Mouse (Mus musculus) neutrophil, adult 59 days (primary cell): Measurements from ENCODE around the gene Ebna1bp2. TPM values are rescaled to one million over a fixed set of nuclear protein-coding genes. Genes with fewer than 3 reads are reported as not detected.

Source experiments
- total RNA-seq, 2 experiments: library from RNA; stranded (reverse); gene quantifications; 1 replicate in 1 of 2; 2 replicates in 1 of 2; pipeline ENCODE4 v1.2.4; 2023

Ebna1bp2 gene
- total RNA-seq, result 10 to 100 TPM; 42.1 to 46.5 TPM

DNA sequence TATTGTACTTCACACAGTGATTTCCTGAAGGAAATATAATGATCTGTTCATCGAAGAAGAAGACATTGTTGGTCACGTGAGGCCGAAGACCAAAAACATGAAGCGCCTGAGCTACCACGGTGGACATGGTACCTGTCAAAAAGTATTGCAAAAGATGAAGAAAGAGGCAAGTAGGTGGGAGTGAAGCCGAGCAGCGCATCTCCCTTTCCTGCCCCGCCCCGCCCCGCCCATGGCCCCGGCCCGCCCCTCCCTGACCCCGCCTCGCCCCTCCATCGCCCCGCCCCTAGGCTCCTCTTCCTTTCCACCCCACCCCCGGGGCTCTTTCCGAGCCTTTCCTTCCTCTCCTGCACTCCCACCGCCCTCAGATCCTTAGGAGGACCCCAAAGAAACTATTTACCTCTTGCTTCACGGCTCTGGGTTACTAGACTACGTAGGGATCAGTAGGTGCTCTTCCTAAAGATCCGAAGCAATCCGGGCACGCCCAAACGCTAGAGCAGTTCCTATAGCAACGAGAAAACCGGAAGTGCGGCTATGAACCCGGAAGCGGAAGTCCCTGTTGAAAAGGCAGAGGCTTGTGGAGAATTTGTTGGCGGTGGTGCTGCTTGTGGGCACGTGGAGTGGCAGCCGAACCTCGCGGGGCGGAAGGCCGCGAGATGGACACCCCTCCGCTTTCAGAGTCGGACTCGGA is at the start of gene Ebna1bp2, which contains the start of gene Cfap57:
Gene Ebna1bp2 (plus strand): TSS at position 521 of the 688 bp plus-strand sequence.
Gene Cfap57 (minus strand): TSS at position 499 of the 688 bp plus-strand sequence.

DNA sequence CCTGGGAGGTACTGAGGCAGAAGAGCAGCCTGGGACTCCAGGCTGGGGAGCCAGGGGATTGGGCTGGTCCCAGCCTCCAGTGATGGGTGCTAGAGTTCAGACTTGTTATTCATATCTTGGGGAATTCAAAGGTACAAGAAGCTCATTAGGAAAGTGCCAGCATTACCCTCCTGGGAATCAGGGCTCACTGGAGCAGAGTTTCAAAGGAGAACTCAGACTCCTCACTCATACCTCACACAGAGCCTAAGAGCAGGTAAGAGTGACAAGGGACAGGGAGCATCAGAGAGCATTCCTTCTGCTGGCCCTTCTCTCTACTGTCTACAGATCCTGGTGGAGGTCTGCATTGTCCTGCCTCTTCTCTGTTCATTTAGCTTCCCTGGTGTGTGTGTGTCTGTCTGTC is 38.1 kb downstream of the Ebna1bp2 start, which contains the start of gene Olfr62:
Gene Olfr62 (plus strand): TSS at position 301 of the 400 bp plus-strand sequence.

Other genes with a start within 250 kb of the Ebna1bp2 start
- 10 to 100 TPM; 55.4 to 57.5 TPM for gene Szt2, start 211.5 kb upstream of the Ebna1bp2 start, total RNA-seq
- 10 to 100 TPM; 73.2 to 77.9 TPM for gene Med8, start 211.5 kb upstream of the Ebna1bp2 start, total RNA-seq
- gene Elovl1, start 192.7 kb upstream of the Ebna1bp2 start, total RNA-seq, result 10 to 100 TPM; 80.1 to 91.1 TPM
- gene Cdc20, start 183.4 kb upstream of the Ebna1bp2 start, total RNA-seq, result 10 to 100 TPM; 61.8 to 67.5 TPM
- gene Mpl, start 163.3 kb upstream of the Ebna1bp2 start, total RNA-seq, result under 1 TPM; 0.58 to 0.77 TPM
- gene Tie1, start 130.7 kb upstream of the Ebna1bp2 start, total RNA-seq, result 1 to 10 TPM; 2.9 to 3.3 TPM
- gene 2610528J11Rik, start 93.8 kb upstream of the Ebna1bp2 start, total RNA-seq, result not detected
- not detected for gene Tmem125, start 76.8 kb upstream of the Ebna1bp2 start, total RNA-seq
- gene Cfap57, start within 50 bp of the Ebna1bp2 start, total RNA-seq, result 1 to 10 TPM; 2.1 to 3.0 TPM
- not detected for gene Olfr62, start 38.2 kb downstream of the Ebna1bp2 start, total RNA-seq
- gene Olfr1342, start 72.0 kb downstream of the Ebna1bp2 start, total RNA-seq, result not detected
- gene Olfr1341, start 82.7 kb downstream of the Ebna1bp2 start, total RNA-seq, result not detected
- gene Olfr1340, start 99.3 kb downstream of the Ebna1bp2 start, total RNA-seq, result not detected
- not detected for gene Olfr1339, start 111.4 kb downstream of the Ebna1bp2 start, total RNA-seq
- not detected for gene Olfr1338, start 137.9 kb downstream of the Ebna1bp2 start, total RNA-seq
- not detected for gene Olfr1337, start 161.8 kb downstream of the Ebna1bp2 start, total RNA-seq
- not detected for gene Olfr1335, start 189.1 kb downstream of the Ebna1bp2 start, total RNA-seq
- gene Olfr1333, start 215.5 kb downstream of the Ebna1bp2 start, total RNA-seq, result not detected
- not detected for gene Olfr1331, start 243.8 kb downstream of the Ebna1bp2 start, total RNA-seq